Mouse (Mus musculus) small intestine, adult 2 months (tissue): ENCODE results near the gene Uty.

ENCODE experiments used
- CTCF ChIP-seq: fragments of 200-500 bp; IDR thresholded peaks from 2 replicates; pipeline ENCODE4 v1.5.1; 2012; ENCODE audit warnings: low read depth, mild to moderate bottlenecking, control low read depth, inconsistent platforms, low read length, moderate library complexity, mixed read lengths; ENCODE audit not compliant: insufficient replicate concordance, insufficient read length; ENCODE audit errors: extremely low read depth
- POLR2A ChIP-seq: fragments of 200-500 bp; IDR thresholded peaks from 2 replicates; pipeline ENCODE4 v1.6.1; 2012; ENCODE audit warnings: low read depth, mild to moderate bottlenecking, control low read depth, inconsistent platforms, low read length, moderate library complexity

DNA sequence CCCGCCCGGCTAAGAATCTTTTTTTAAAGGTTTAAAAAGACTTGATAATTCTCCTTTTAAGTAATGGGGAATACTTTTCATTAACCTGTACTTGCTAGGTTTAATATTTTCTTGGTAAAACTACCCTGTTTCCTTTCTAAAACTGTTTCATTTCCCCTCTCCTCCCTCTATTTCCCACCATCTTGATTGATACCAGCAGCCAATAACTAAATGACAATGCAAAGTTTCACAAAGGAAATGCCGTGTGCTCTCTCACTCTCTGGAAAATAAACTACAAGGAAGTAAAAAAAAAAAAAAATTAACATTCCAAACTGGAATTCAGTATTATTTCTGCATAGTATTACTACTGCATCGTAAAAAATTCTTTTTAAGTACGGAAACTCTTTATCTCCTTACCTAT is 1.1 kb downstream of the Uty start:
- no peak for TF ChIP-seq POLR2A
- TF ChIP-seq CTCF, result no peak
